ENCODE assay signal across 8 mouse cellular contexts in genomic region chr2:167588774-167589577, GRCm38 (mm10). TPM values are rescaled to one million over a fixed set of nuclear protein-coding genes. Genes with fewer than 3 reads are reported as not detected.
DNase-seq lines count a peak whose midpoint lies in the region; ATAC-seq lines count a peak whose summit lies in the region.

No protein-coding gene starts in this region.

- no peak overlapping the region for H3K4me3 ChIP-seq in forebrain, embryonic 16.5 days (replicated peaks; ENCODE audit: low read length)
- H3K4me3 ChIP-seq in hindbrain, embryonic 16.5 days (ENCODE audit: low read length): no peak overlapping the region; the same call in 1 of the 2 replicates
- H3K4me3 ChIP-seq in liver, embryonic 12.5 days: peak overlapping the region; percentile 61
- 0 out of 2 replicates have a peak overlapping the region, but pooled peaks have one; percentile 17 for H3K4me3 ChIP-seq in neural tube, embryonic 13.5 days

- no peaks in the 10 kb centered on the region for H3K4me1 ChIP-seq in forebrain, embryonic 16.5 days (replicated peaks; ENCODE audit: control insufficient read depth, insufficient read depth, low read length)
- peaks cover 2% of the 10 kb centered on the region; the same call in 1 of the 2 replicates for H3K4me1 ChIP-seq in hindbrain, embryonic 16.5 days (ENCODE audit: control insufficient read depth, insufficient read depth, low read depth, low read length)
- peaks cover 54% of the 10 kb centered on the region for H3K4me1 ChIP-seq in liver, embryonic 12.5 days
- H3K4me1 ChIP-seq in neural tube, embryonic 13.5 days (replicated peaks): peaks cover 27% of the 10 kb centered on the region

- 0 out of 2 replicates have a peak overlapping the region, but pooled peaks have one; percentile 13 for H3K9ac ChIP-seq in forebrain, embryonic 16.5 days (replicated peaks; ENCODE audit: low read depth, low read length)
- H3K9ac ChIP-seq in hindbrain, embryonic 16.5 days (ENCODE audit: low read depth, low read length): no peak overlapping the region
- peak overlapping the region; percentile 73 for H3K9ac ChIP-seq in liver, embryonic 12.5 days
- 0 out of 2 replicates have a peak overlapping the region, but pooled peaks have one; percentile 22 for H3K9ac ChIP-seq in neural tube, embryonic 13.5 days

- 0 out of 2 replicates have a peak, but pooled peaks cover 2% of the 10 kb centered on the region for H3K27me3 ChIP-seq in forebrain, embryonic 16.5 days (replicated peaks; ENCODE audit: control insufficient read depth, insufficient read depth, low read length)
- H3K27me3 ChIP-seq in hindbrain, embryonic 16.5 days (replicated peaks; ENCODE audit: control insufficient read depth, insufficient read depth, low read length): peaks cover 3% of the 10 kb centered on the region; the same call in 1 of the 2 replicates
- H3K27me3 ChIP-seq in liver, embryonic 12.5 days (replicated peaks): no peaks in the 10 kb centered on the region
- no peaks in the 10 kb centered on the region for H3K27me3 ChIP-seq in neural tube, embryonic 13.5 days

- H3K9me3 ChIP-seq in forebrain, embryonic 16.5 days (ENCODE audit: control insufficient read depth, low read length): no peaks in the 10 kb centered on the region
- H3K9me3 ChIP-seq in hindbrain, embryonic 16.5 days (ENCODE audit: control insufficient read depth, low read length): no peaks in the 10 kb centered on the region
- no peaks in the 10 kb centered on the region for H3K9me3 ChIP-seq in liver, embryonic 12.5 days (replicated peaks)
- H3K9me3 ChIP-seq in neural tube, embryonic 13.5 days: no peaks in the 10 kb centered on the region

- 15% methylated on average over 21 of the region's 21 CpGs for WGBS in forebrain, embryonic 16.5 days
- 18% methylated on average over 21 of the region's 21 CpGs for WGBS in hindbrain, embryonic 16.5 days
- WGBS in liver, embryonic 12.5 days (ENCODE audit: insufficient replicate concordance): 1% methylated on average over 21 of the region's 21 CpGs
- WGBS in neural tube, embryonic 13.5 days: 10% methylated on average over 21 of the region's 21 CpGs

- no peak for ATAC-seq in forebrain, embryonic 16.5 days
- no peak for ATAC-seq in hindbrain, embryonic 16.5 days
- ATAC-seq in liver, embryonic 12.5 days: peak; percentile 74
- no peak for ATAC-seq in neural tube, embryonic 13.5 days (ENCODE audit: low read depth)

- H3K36me3 ChIP-seq in forebrain, embryonic 16.5 days (ENCODE audit: control insufficient read depth, insufficient read depth): no peaks in the 10 kb centered on the region
- no peaks in the 10 kb centered on the region for H3K36me3 ChIP-seq in hindbrain, embryonic 16.5 days (ENCODE audit: control insufficient read depth, insufficient read depth, low read length)
- no peaks in the 10 kb centered on the region for H3K36me3 ChIP-seq in liver, embryonic 12.5 days
- H3K36me3 ChIP-seq in neural tube, embryonic 13.5 days: no peaks in the 10 kb centered on the region

- DNase-seq in ovary, postnatal 36 days (ENCODE audit: low spot score): peak; percentile 49
- no peak for DNase-seq in ovary, adult 18-20 months (ENCODE audit: low spot score)
- DNase-seq in MN1 (ENCODE audit: low spot score): no peak
- no peak for DNase-seq in ovary, postnatal 14 days (ENCODE audit: low spot score)

- no peak overlapping the region for H3K4me2 ChIP-seq in forebrain, embryonic 16.5 days (ENCODE audit: low read length)
- H3K4me2 ChIP-seq in hindbrain, embryonic 16.5 days (ENCODE audit: low read length): 0 out of 2 replicates have a peak overlapping the region, but pooled peaks have one; percentile 17
- H3K4me2 ChIP-seq in liver, embryonic 12.5 days: peak overlapping the region; percentile 83
- peak overlapping the region; percentile 30 for H3K4me2 ChIP-seq in neural tube, embryonic 13.5 days

- H3K27ac ChIP-seq in forebrain, embryonic 16.5 days (ENCODE audit: low read length): no peak overlapping the region
- no peak overlapping the region for H3K27ac ChIP-seq in hindbrain, embryonic 16.5 days (ENCODE audit: low read depth, low read length)
- peak overlapping the region; percentile 79 for H3K27ac ChIP-seq in liver, embryonic 12.5 days
- peak overlapping the region; percentile 46; the same call in 1 of the 2 replicates for H3K27ac ChIP-seq in neural tube, embryonic 13.5 days (replicated peaks)

RNA-seq across cellular contexts. Expression of gene Ube2v1, which starts 42.9 kb away (rescaled TPM):
- 273 and 281 TPM in 2 replicates for polyA plus RNA-seq in forebrain, embryonic 16.5 days (2015; fragmentation: Nextera tagmentation; extraction: Ambion mirVana)
- polyA plus RNA-seq in hindbrain, embryonic 16.5 days (2015; fragmentation: Nextera tagmentation; extraction: Ambion mirVana): 390 and 393 TPM in 2 replicates
- polyA plus RNA-seq in liver, embryonic 12.5 days (2016; fragmentation: Nextera tagmentation; extraction: Ambion mirVana): 256 and 259 TPM in 2 replicates
- polyA plus RNA-seq in neural tube, embryonic 13.5 days (2015; fragmentation: Nextera tagmentation; extraction: Ambion mirVana): 326 and 340 TPM in 2 replicates

RNA-seq across cellular contexts. Expression of gene Snai1, which starts 51.0 kb away (rescaled TPM):
- 4.3 and 4.4 TPM in 2 replicates for polyA plus RNA-seq in forebrain, embryonic 16.5 days (2015; fragmentation: Nextera tagmentation; extraction: Ambion mirVana)
- polyA plus RNA-seq in hindbrain, embryonic 16.5 days (2015; fragmentation: Nextera tagmentation; extraction: Ambion mirVana): 4.5 and 8.4 TPM in 2 replicates
- 4.9 and 5.0 TPM in 2 replicates for polyA plus RNA-seq in liver, embryonic 12.5 days (2016; fragmentation: Nextera tagmentation; extraction: Ambion mirVana)
- polyA plus RNA-seq in neural tube, embryonic 13.5 days (2015; fragmentation: Nextera tagmentation; extraction: Ambion mirVana): 9.8 and 13.0 TPM in 2 replicates

Comparison
In these comparisons a context has a peak if more than half of its experiments do, and no peak if none do; other contexts are left out.
1. H3K27ac ChIP-seq: peak in liver, embryonic 12.5 days (single experiment) and neural tube, embryonic 13.5 days (single experiment); none in forebrain, embryonic 16.5 days (single experiment) and hindbrain, embryonic 16.5 days (single experiment).
2. H3K4me3 ChIP-seq: peak in liver, embryonic 12.5 days (single experiment) and neural tube, embryonic 13.5 days (single experiment); none in forebrain, embryonic 16.5 days (single experiment) and hindbrain, embryonic 16.5 days (single experiment).